Mouse (Mus musculus): ENCODE data around the gene Rbmy. TPM values are rescaled to one million over a fixed set of nuclear protein-coding genes. Genes with fewer than 3 reads are reported as not detected.
"Not testable (repeated sequence)": the region's sequence is repeated elsewhere in the genome, so short reads cannot be mapped to it uniquely, and the experiment has no call there.

Gene Rbmy
- not detected in 2 replicates for total RNA-seq (2014; rRNA removed)
- not detected in 2 replicates for polyA plus RNA-seq (2012; rRNA removed)

DNA sequence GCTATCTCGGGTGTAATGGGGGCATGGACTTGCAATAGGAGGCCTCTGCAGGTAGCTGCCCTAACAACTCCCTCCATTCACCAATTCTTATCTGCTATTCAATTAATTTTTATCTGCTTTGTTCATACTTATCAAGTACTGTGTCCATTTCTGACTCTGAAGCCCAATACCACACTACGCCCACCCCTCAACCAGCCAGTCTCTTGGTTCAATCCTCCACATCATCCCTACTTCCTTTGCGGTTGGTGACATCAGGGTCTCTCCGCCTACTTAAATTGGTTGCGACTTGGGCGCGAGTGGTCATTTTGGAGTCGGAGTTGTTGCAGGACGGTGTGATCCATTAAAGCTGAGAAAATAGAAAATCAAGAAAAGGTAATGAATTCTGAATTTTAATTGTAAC is at the start of gene Rbmy, which contains the start of gene Gm10256:
TSS of gene Rbmy (plus strand) at position 301 of the 400 bp plus-strand sequence.
TSS of gene Gm10256 (plus strand) at position 320 of the 400 bp plus-strand sequence.
- not testable (repeated sequence) for H3K79me2 ChIP-seq (ENCODE audit: control insufficient read depth, insufficient read depth, low read length); H3K4me1 ChIP-seq (ENCODE audit: control insufficient read depth, insufficient read depth, low read length); H3K27me3 ChIP-seq (ENCODE audit: control insufficient read depth, insufficient read depth, low read length); DNase-seq (ENCODE audit: extremely low read depth, low read depth, low spot score); H3K4me3 ChIP-seq (ENCODE audit: insufficient read depth, low read depth, low read length); H3K9ac ChIP-seq (ENCODE audit: low read depth, low read length); H3K27ac ChIP-seq (replicated peaks; ENCODE audit: insufficient read depth, low read depth, low read length); H3K36me3 ChIP-seq (ENCODE audit: control insufficient read depth, insufficient read depth, low read length)
- WGBS = no CpG with 5 or more reads among the region's 9 CpGs

DNA sequence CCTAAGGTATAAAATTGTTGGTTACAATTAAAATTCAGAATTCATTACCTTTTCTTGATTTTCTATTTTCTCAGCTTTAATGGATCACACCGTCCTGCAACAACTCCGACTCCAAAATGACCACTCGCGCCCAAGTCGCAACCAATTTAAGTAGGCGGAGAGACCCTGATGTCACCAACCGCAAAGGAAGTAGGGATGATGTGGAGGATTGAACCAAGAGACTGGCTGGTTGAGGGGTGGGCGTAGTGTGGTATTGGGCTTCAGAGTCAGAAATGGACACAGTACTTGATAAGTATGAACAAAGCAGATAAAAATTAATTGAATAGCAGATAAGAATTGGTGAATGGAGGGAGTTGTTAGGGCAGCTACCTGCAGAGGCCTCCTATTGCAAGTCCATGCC is 34.4 kb upstream of the Rbmy start, which contains the start of gene Gm4064:
TSS of gene Gm4064 (minus strand) at position 101 of the 400 bp plus-strand sequence.
- not testable (repeated sequence) for DNase-seq (ENCODE audit: extremely low read depth, low read depth, low spot score); H3K79me2 ChIP-seq (ENCODE audit: control insufficient read depth, insufficient read depth, low read length); H3K9ac ChIP-seq (ENCODE audit: low read depth, low read length); H3K27me3 ChIP-seq (ENCODE audit: control insufficient read depth, insufficient read depth, low read length); H3K36me3 ChIP-seq (ENCODE audit: control insufficient read depth, insufficient read depth, low read length); H3K4me3 ChIP-seq (ENCODE audit: insufficient read depth, low read depth, low read length); H3K27ac ChIP-seq (replicated peaks; ENCODE audit: insufficient read depth, low read depth, low read length); H3K4me1 ChIP-seq (ENCODE audit: control insufficient read depth, insufficient read depth, low read length)
- no CpG with 5 or more reads among the region's 8 CpGs for WGBS

Other genes starting within 250 kb of the Rbmy start
- not detected in 2 replicates for gene H2al2c, start 231.6 kb upstream of the Rbmy start, total RNA-seq (2014; rRNA removed)
- not detected in 2 replicates for gene H2al2c, start 231.6 kb upstream of the Rbmy start, polyA plus RNA-seq (2012; rRNA removed)
- gene Sry, start 167.0 kb upstream of the Rbmy start, total RNA-seq (2014; rRNA removed) = not detected in 2 replicates
- gene Sry, start 167.0 kb upstream of the Rbmy start, polyA plus RNA-seq (2012; rRNA removed) = not detected in 2 replicates
- not detected in 2 replicates for gene H2al2b, start 110.0 kb upstream of the Rbmy start, total RNA-seq (2014; rRNA removed)
- gene H2al2b, start 110.0 kb upstream of the Rbmy start, polyA plus RNA-seq (2012; rRNA removed) = not detected in 2 replicates
- gene Gm4064, start 34.5 kb upstream of the Rbmy start, total RNA-seq (2014; rRNA removed) = not detected in 2 replicates
- not detected in 2 replicates for gene Gm4064, start 34.5 kb upstream of the Rbmy start, polyA plus RNA-seq (2012; rRNA removed)
- not detected in 2 replicates for gene Gm10256, start within 50 bp of the Rbmy start, total RNA-seq (2014; rRNA removed)
- not detected in 2 replicates for gene Gm10256, start within 50 bp of the Rbmy start, polyA plus RNA-seq (2012; rRNA removed)
- not detected in 2 replicates for gene Gm10352, start 70.3 kb downstream of the Rbmy start, total RNA-seq (2014; rRNA removed)
- not detected in 2 replicates for gene Gm10352, start 70.3 kb downstream of the Rbmy start, polyA plus RNA-seq (2012; rRNA removed)
- not detected in 2 replicates for gene Gm29289, start 101.9 kb downstream of the Rbmy start, total RNA-seq (2014; rRNA removed)
- gene Gm29289, start 101.9 kb downstream of the Rbmy start, polyA plus RNA-seq (2012; rRNA removed) = not detected in 2 replicates